Mouse (Mus musculus): Measurements from ENCODE around the gene Olfr356. TPM values are rescaled to one million over a fixed set of nuclear protein-coding genes. Genes with fewer than 3 reads are reported as not detected.

The Olfr356 gene
- total RNA-seq (2023; ENCODE audit: inconsistent age) = not detected in 4 replicates

GRCm38 (mm10) chr2:36936821-36937220 lies at the start of gene Olfr356:
TSS of gene Olfr356 (plus strand) at chr2:36937121.

DNA sequence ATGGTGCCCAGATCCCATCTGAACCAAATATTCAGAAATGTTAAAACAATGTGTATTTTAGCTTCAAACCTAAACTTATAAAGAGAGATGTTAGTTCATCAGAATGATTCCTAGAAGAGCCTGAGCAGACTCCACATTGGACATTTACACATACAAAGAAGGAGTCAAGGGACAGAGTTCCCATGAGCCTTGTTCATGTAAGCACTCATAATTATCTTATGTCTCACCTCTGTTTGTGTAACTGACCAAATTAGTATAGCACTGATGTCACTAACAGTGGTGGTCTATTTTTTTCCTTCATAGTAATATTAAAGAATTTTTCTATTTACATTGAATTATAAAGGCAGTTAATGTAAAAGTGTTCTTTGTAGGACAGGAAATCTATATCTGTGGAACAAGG lies 44.1 kb upstream of the Olfr356 start, which contains the start of gene Olfr353:
Gene Olfr353, minus strand, starts transcription at position 101 of the 400 bp plus-strand sequence.

DNA sequence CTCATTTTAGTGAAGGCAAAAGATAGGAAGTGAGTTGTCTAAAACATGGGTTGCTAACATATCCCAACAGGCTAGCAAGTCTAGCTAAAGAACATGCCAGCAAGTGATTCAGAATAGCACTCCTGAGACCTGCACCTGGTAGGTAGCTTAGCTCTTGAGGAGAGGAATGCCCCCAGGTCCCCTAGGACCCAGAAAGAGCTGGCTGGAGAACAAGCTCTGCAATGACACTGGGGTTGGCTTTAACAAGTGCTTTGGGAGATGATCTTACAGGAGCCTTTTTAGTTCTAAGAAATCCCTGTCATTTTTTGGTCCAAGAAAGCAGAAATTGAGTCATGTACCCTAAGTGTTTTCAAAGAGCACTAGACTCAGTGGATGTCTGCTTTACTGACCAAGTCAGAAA lies 31.5 kb upstream of the Olfr356 start, which contains the start of gene Olfr354:
Gene Olfr354, plus strand, starts transcription at position 301 of the 400 bp plus-strand sequence.

DNA sequence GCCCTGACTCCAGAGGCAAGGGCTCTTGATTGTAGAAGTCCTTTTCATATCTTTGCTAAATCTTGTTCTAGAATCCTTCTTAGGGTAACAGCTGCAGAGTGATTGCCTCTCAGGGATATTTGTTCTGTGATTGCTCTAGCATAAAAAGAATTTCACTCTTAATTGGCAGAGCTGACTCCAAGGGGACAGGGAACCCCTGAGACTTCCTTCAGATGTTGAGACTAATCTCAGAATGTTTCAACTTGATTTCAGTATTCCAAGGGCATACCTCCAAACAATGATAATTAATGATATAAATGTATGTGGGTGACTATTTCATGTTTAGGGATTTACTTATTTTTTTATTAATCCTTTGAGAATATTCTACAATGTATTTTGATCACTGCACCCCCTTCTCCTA lies 8.1 kb upstream of the Olfr356 start, which contains the start of gene Olfr355:
Gene Olfr355, minus strand, starts transcription at position 101 of the 400 bp plus-strand sequence.

Other genes with a start within 250 kb of the Olfr356 start
- gene Olfr347, start 205.2 kb upstream of the Olfr356 start, total RNA-seq (2023; ENCODE audit: inconsistent age) = not detected in 4 replicates
- not detected in 4 replicates for gene Olfr348, start 152.8 kb upstream of the Olfr356 start, total RNA-seq (2023; ENCODE audit: inconsistent age)
- gene Olfr50, start 146.6 kb upstream of the Olfr356 start, total RNA-seq (2023; ENCODE audit: inconsistent age) = not detected in 4 replicates
- not detected in 4 replicates for gene Olfr3, start 120.1 kb upstream of the Olfr356 start, total RNA-seq (2023; ENCODE audit: inconsistent age)
- gene Olfr350, start 90.8 kb upstream of the Olfr356 start, total RNA-seq (2023; ENCODE audit: inconsistent age) = not detected in 4 replicates
- not detected in 4 replicates for gene Olfr351, start 74.5 kb upstream of the Olfr356 start, total RNA-seq (2023; ENCODE audit: inconsistent age)
- gene Olfr352, start 68.7 kb upstream of the Olfr356 start, total RNA-seq (2023; ENCODE audit: inconsistent age) = not detected in 4 replicates
- not detected in 4 replicates for gene Olfr353, start 44.2 kb upstream of the Olfr356 start, total RNA-seq (2023; ENCODE audit: inconsistent age)
- gene Olfr354, start 31.4 kb upstream of the Olfr356 start, total RNA-seq (2023; ENCODE audit: inconsistent age) = not detected in 4 replicates
- not detected in 4 replicates for gene Olfr355, start 8.2 kb upstream of the Olfr356 start, total RNA-seq (2023; ENCODE audit: inconsistent age)
- not detected in 4 replicates for gene Olfr357, start 56.7 kb downstream of the Olfr356 start, total RNA-seq (2023; ENCODE audit: inconsistent age)
- gene Olfr358, start 72.2 kb downstream of the Olfr356 start, total RNA-seq (2023; ENCODE audit: inconsistent age) = not detected in 4 replicates
- not detected in 4 replicates for gene Olfr360, start 128.6 kb downstream of the Olfr356 start, total RNA-seq (2023; ENCODE audit: inconsistent age)
- not detected in 4 replicates for gene Olfr361, start 152.2 kb downstream of the Olfr356 start, total RNA-seq (2023; ENCODE audit: inconsistent age)
- not detected in 4 replicates for gene Olfr362, start 180.8 kb downstream of the Olfr356 start, total RNA-seq (2023; ENCODE audit: inconsistent age)
- gene Olfr364-ps1, start 202.2 kb downstream of the Olfr356 start, total RNA-seq (2023; ENCODE audit: inconsistent age) = not detected in 4 replicates

All from B cell, adult (primary cell).